ENCODE assay signal across 8 mouse cellular contexts in the genomic region with DNA sequence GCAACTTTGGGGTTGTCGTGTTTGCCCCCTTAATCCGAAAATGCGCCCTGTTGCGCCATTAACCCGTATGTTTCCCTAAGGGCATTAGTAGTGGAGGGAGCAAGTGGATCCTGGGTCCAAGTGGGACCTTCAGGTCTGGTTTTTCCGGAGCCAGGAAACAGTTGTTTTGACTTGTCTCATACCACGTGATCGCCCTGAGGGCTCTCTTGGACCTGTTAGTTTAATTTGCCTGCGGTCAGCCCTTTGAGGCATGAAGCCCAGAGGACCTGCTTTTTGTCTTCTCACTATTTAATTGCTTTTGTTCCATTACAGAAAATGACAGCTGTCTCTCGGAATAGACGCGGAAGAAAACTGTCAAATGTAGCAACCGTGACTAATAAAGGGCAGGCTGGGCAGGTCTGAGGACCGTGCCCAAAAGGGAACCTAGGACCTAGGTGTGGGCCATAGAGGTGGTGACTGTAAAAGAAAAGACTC. TPM values are rescaled to one million over a fixed set of nuclear protein-coding genes. Genes with fewer than 3 reads are reported as not detected.
DNase-seq lines count a peak whose midpoint lies in the region; ATAC-seq lines count a peak whose summit lies in the region.

No protein-coding gene starts in this region.

- H3K27ac ChIP-seq in embryonic facial prominence, embryonic 15.5 days (replicated peaks) = peak overlapping the region; percentile 67; the same call in 1 of the 2 replicates
- H3K27ac ChIP-seq in limb, embryonic 10.5 days = peak overlapping the region; percentile 87
- H3K27ac ChIP-seq in midbrain, embryonic 15.5 days = peak overlapping the region; percentile 85

- DNase-seq in left cerebral cortex, postnatal 4 days = peak; percentile 5
- DNase-seq in left cerebral cortex, adult 11 months (ENCODE audit: low spot score) = no peak
- DNase-seq in limb, embryonic 10.5 days (ENCODE audit: low spot score) = no peak
- DNase-seq in adrenal gland, postnatal 36 days = no peak
- no peak for DNase-seq in gastrocnemius, postnatal 25 days
- DNase-seq in embryo, embryonic 11 days = no peak

- intact Hi-C loops in left cerebral cortex, postnatal 4 days (cut with DNase I) = no loop called here

- peak overlapping the region; percentile 92 for H3K4me2 ChIP-seq in embryonic facial prominence, embryonic 15.5 days (replicated peaks)
- peak overlapping the region; percentile 96 for H3K4me2 ChIP-seq in midbrain, embryonic 15.5 days

- peak overlapping the region; percentile 90 for H3K4me3 ChIP-seq in embryonic facial prominence, embryonic 15.5 days (replicated peaks)
- peak overlapping the region; percentile 93 for H3K4me3 ChIP-seq in limb, embryonic 10.5 days
- peak overlapping the region; percentile 97 for H3K4me3 ChIP-seq in midbrain, embryonic 15.5 days

- no peaks in the 10 kb centered on the region for H3K36me3 ChIP-seq in embryonic facial prominence, embryonic 15.5 days
- peaks cover 3% of the 10 kb centered on the region; the same call in 1 of the 2 replicates for H3K36me3 ChIP-seq in limb, embryonic 10.5 days
- H3K36me3 ChIP-seq in midbrain, embryonic 15.5 days (replicated peaks) = no peaks in the 10 kb centered on the region

- 0 out of 2 replicates have a peak, but pooled peaks cover 3% of the 10 kb centered on the region for H3K27me3 ChIP-seq in embryonic facial prominence, embryonic 15.5 days
- no peaks in the 10 kb centered on the region for H3K27me3 ChIP-seq in limb, embryonic 10.5 days (ENCODE audit: low read depth, poor library complexity, severe bottlenecking)
- H3K27me3 ChIP-seq in midbrain, embryonic 15.5 days (replicated peaks) = no peaks in the 10 kb centered on the region

- ATAC-seq in embryonic facial prominence, embryonic 15.5 days (ENCODE audit: insufficient number of reproducible peaks, low FRiP score, low TSS enrichment, low read depth) = peak; percentile 71
- no peak; the same call in 1 of the 2 replicates for ATAC-seq in midbrain, embryonic 15.5 days (replicated peaks)

- H3K4me1 ChIP-seq in embryonic facial prominence, embryonic 15.5 days = peaks cover 22% of the 10 kb centered on the region
- H3K4me1 ChIP-seq in limb, embryonic 10.5 days = peaks cover 14% of the 10 kb centered on the region
- H3K4me1 ChIP-seq in midbrain, embryonic 15.5 days = peaks cover 25% of the 10 kb centered on the region

- H3K9ac ChIP-seq in embryonic facial prominence, embryonic 15.5 days = peak overlapping the region; percentile 34; the same call in 1 of the 2 replicates
- H3K9ac ChIP-seq in midbrain, embryonic 15.5 days = peak overlapping the region; percentile 91

- WGBS in embryonic facial prominence, embryonic 15.5 days = 3% methylated on average over 14 of the region's 14 CpGs
- 3% methylated on average over 14 of the region's 14 CpGs for WGBS in limb, embryonic 10.5 days
- 2% methylated on average over 14 of the region's 14 CpGs for WGBS in midbrain, embryonic 15.5 days

- H3K9me3 ChIP-seq in embryonic facial prominence, embryonic 15.5 days (replicated peaks) = no peaks in the 10 kb centered on the region
- no peaks in the 10 kb centered on the region for H3K9me3 ChIP-seq in limb, embryonic 10.5 days (replicated peaks)
- H3K9me3 ChIP-seq in midbrain, embryonic 15.5 days = no peaks in the 10 kb centered on the region

RNA-seq across cellular contexts. Expression of a gene that starts 0.5 kb away (rescaled TPM):
- 10 to 100 TPM; 13.8 to 14.8 TPM for total RNA-seq in left cerebral cortex, postnatal 4 days (2021)
- polyA plus RNA-seq in embryonic facial prominence, embryonic 15.5 days (2015; fragmentation: Nextera tagmentation; extraction: Ambion mirVana) = 8.2 and 9.2 TPM in 2 replicates
- 7.6 and 8.2 TPM in 2 replicates for polyA plus RNA-seq in limb, embryonic 10.5 days (2016; fragmentation: Nextera tagmentation; extraction: Ambion mirVana)
- polyA plus RNA-seq in midbrain, embryonic 15.5 days (2015; fragmentation: Nextera tagmentation; extraction: Ambion mirVana) = 9.5 and 10.8 TPM in 2 replicates
- total RNA-seq in adrenal gland, postnatal 36 days (2021) = 10 to 100 TPM; 20.1 to 21.5 TPM
- 1 to 10 TPM; 9.3 to 9.4 TPM for total RNA-seq in gastrocnemius, postnatal 25 days (2021)

RNA-seq across cellular contexts. Expression of a gene that starts 49.5 kb away (rescaled TPM):
- total RNA-seq in left cerebral cortex, postnatal 4 days (2021) = 1 to 10 TPM; 4.7 to 5.1 TPM
- 12.3 and 12.4 TPM in 2 replicates for polyA plus RNA-seq in embryonic facial prominence, embryonic 15.5 days (2015; fragmentation: Nextera tagmentation; extraction: Ambion mirVana)
- polyA plus RNA-seq in limb, embryonic 10.5 days (2016; fragmentation: Nextera tagmentation; extraction: Ambion mirVana) = 5.3 and 8.2 TPM in 2 replicates
- 3.9 and 4.6 TPM in 2 replicates for polyA plus RNA-seq in midbrain, embryonic 15.5 days (2015; fragmentation: Nextera tagmentation; extraction: Ambion mirVana)
- total RNA-seq in adrenal gland, postnatal 36 days (2021) = 10 to 100 TPM; 10.1 to 16.3 TPM
- 1 to 10 TPM; 3.0 to 4.6 TPM for total RNA-seq in gastrocnemius, postnatal 25 days (2021)
